Mouse (Mus musculus) left cerebral cortex, adult 18-20 months (tissue): ENCODE measurements around the gene Snx17. TPM values are rescaled to one million over a fixed set of nuclear protein-coding genes. Genes with fewer than 3 reads are reported as not detected.

ENCODE experiments used
- DNase-seq, 2 experiments: peaks; one replicate each; pipeline ENCODE4 v3.0.0; 2021 to 2022; ENCODE audit warnings: low spot score in 2 of 2, mixed read lengths in 1 of 2
- long read RNA-seq, 2 experiments: library from polyadenylated mRNA; stranded (forward); transcript quantifications; one replicate each; pipeline ENCODE4 v2.0.0; 2021
- total RNA-seq, 2 experiments: library from RNA; stranded (reverse); gene quantifications; 2 replicates each; pipeline ENCODE4 v1.2.3; 2021

Gene Snx17
- 10 to 100 TPM; 77.5 to 80.3 TPM for total RNA-seq
- long read RNA-seq, experiment 1, transcript Snx17-201 (15 exons, 2,018 nt), result major isoform, 68 of 83 reads
- long read RNA-seq, experiment 1, partial matches to known transcripts, result 6 of 83 reads
- long read RNA-seq, experiment 1, other reads (novel, unspliced or antisense), result 9 of 83 reads
- long read RNA-seq, experiment 2, transcript Snx17-201 (15 exons, 2,018 nt), result major isoform, 57 of 74 reads
- long read RNA-seq, experiment 2, partial matches to known transcripts, result 9 of 74 reads
- long read RNA-seq, experiment 2, other reads (novel, unspliced or antisense), result 6 of 74 reads

- DNase-seq, result peak; percentile 100
These were observed at the start of gene Snx17, which contains the start of gene Eif2b4 for GRCm38 (mm10) chr5:31192939-31193630. Snx17 (plus strand) TSS chr5:31193227. Eif2b4 (minus strand) TSS chr5:31193430.

- no peak for DNase-seq
These were observed 43.2 kb upstream of the Snx17 start for GRCm38 (mm10) chr5:31149781-31150180.

- no peak for DNase-seq
These were observed 41.3 kb upstream of the Snx17 start for GRCm38 (mm10) chr5:31151746-31152145.

- DNase-seq, result no peak
These were observed 39.4 kb upstream of the Snx17 start for GRCm38 (mm10) chr5:31153516-31154151.

- peak; percentile 79 to 83 for DNase-seq
These were observed 38.9 kb upstream of the Snx17 start, which contains the start of gene Mpv17 for GRCm38 (mm10) chr5:31154152-31154553. Mpv17 (minus strand) TSS chr5:31154251.

DNA sequence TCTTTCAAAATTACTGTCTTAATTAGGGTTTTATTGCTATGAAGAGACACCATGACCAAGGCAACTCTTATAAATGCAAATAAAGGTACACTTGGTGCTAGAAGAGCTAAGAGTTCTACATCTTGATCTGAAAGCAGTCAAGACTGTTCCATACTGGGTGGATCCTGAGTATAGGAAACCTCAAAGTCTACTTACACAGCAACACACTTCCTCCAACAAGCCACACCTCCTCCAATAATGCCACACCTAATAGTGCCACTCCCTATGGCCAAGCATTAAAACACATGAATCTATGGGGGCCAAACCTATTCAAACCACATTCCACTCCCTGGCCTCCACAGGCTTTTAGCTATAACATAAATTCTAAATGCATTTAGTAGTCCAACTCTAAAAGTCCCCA is 30.6 kb upstream of the Snx17 start:
- no peak for DNase-seq

DNA sequence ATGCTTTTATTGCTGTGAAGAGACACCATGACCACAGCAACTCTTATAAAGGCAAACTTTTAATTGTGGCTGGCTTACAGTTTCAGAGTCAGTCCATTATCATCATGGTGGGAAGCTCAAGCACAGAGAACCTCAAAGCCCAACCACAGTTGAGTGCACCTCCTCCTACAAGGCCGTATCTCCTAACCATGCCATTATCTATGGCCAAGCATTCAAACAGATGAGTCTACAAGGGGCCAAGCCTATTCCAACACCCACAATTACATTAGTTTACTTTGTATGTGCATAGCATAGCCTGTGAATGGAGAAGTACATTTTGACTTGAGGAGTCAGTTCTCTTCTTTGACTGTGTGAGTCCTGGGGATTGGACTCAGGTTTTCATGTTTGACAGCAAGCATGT is 28.1 kb upstream of the Snx17 start:
- no peak for DNase-seq

DNA sequence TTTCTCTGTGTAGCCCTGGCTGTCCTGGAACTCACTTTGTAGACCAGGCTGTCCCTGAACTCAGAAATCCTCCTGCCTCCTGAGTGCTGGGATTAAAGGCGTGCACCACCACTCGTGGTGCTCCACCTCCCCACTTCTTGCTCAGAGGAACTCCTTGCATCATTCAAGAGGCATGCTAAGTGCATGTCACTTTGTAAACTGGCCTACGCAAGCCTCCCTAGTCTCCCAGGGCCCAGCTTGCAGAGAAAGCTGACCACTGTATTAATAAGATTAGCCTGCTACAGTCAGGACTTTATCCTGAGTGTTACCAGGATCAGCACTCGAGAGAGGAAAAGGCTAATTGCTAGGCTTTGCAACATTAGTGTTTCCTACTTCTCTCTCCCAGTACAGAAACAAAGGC is 24.4 kb upstream of the Snx17 start:
- DNase-seq, result no peak

GRCm38 (mm10) chr5:31179301-31179765 is 13.7 kb upstream of the Snx17 start:
- peak in 1 of 2 experiments; percentile 21 for DNase-seq

DNA sequence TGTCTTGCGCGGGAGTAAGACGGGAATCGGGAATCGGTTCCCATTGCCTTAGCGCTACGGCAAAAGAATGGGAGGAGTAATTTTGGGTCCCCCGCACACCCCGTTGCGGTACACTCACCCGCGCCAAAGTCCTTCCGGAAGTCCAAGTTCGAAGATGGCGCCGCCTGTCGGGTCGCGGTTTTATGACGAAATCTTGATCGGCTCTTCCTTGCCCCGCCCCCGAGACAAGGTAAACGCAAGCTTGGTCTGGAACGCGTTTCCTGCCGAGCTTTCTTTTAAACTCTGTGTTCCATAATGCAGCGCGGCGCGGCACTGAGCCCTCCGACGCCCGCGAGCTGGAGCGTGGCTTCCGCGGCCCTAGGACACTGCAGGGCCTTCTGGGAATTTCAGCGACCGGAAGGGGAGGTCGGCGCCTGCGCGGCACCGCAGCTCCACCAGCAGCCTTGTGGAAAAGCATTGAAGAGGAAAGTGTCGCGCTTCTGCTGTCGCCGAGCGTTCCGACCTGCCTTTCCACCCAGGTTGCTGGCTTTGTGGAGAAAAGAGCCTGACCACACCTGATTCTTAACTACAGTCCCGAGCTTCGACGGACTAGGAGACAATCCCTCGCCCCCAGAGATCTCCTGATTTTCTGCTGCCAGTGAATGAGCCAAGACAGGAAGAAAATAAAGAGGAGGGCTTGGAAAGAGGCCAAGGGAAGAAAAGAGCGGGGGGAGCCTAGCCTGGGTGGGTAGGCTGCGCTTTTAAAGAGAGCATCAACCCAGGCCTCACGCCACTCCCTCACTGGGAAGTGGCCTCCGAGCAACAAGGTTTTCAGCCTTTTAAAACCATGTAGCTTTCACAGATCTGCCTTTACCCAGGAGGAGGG is 13.0 kb upstream of the Snx17 start, which contains the start of the genes Gm29609 and Gtf3c2:
Gene Gm29609, minus strand, starts transcription at position 146 of the 865 bp plus-strand sequence.
Gene Gtf3c2, minus strand, starts transcription at position 379 of the 865 bp plus-strand sequence.
- DNase-seq, result peak; percentile 96 to 97

DNA sequence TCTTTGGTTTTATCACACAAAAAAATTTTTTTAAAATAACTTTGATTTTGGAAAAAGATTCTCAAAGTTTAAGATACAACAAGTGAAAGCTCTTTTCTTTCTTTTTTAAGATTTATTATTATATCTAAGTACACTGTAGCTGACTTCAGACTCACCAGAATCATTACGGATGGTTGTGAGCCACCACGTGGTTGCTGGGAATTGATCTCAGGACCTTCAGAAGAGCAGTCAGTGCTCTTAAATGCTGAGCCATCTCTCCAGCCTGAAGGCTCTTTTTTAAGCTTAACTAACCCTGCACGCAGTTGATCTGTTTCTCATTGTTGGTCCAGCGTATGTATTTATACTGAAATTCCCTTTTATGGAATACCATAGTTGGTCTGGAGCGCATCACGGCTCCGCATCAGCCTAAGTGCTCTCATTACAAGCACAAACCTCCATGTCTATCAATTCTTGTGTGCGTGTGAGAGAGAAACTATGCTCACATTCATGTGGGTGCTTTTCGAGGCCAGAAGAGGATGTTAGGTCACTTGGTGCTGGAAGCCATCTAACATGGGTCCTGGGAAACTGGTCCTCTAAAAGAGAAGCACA is 11.8 kb upstream of the Snx17 start:
- no peak for DNase-seq

GRCm38 (mm10) chr5:31183678-31184077 is 9.3 kb upstream of the Snx17 start:
- no peak for DNase-seq

GRCm38 (mm10) chr5:31188223-31188840 is 4.7 kb upstream of the Snx17 start:
- no peak for DNase-seq

- no peak for DNase-seq
These were observed 2.8 kb upstream of the Snx17 start for GRCm38 (mm10) chr5:31190201-31190600.

DNA sequence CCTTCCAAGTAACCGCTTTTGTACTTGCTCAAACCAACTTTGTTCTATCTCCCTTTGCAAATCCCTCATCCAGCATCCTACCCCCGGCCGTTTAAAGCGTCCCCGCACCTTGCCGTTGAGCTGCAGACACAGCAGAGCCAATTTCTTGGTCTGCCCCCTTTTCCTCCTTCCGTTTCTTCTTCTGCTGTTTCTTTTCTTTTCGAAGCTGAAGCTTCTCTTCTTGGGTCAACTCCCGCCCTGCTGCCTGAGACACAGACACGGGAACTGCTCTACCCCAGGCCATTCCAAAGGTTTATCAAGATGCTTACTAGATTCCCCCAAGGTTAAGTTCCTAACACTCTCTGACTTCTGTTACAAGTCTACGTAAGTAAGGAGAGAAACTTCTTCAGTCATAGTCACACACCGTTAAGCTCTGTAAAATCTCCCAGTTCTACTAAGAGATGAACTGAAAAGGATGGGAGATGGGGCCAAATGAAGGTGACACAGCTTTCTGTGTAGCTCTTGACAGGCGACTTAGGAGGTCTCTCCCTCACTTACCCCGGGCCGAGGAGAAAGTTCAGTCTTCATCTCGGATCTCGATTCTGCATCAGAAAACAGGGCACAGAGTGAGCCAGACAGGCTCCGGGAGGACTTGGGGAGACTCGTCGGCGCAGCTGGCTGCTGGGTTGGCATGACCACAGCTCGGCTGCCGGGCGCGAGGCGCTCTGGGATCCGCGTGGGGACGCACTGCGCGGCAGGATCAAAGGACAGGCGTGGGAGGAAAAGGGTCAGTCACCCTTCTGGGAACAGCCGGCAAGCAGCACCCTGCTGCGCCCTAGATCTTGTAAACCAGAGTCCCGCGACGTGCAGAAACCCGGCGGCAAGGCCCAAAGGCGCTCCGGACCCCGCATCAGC is 735 bp upstream of the Snx17 start:
- no peak for DNase-seq

DNA sequence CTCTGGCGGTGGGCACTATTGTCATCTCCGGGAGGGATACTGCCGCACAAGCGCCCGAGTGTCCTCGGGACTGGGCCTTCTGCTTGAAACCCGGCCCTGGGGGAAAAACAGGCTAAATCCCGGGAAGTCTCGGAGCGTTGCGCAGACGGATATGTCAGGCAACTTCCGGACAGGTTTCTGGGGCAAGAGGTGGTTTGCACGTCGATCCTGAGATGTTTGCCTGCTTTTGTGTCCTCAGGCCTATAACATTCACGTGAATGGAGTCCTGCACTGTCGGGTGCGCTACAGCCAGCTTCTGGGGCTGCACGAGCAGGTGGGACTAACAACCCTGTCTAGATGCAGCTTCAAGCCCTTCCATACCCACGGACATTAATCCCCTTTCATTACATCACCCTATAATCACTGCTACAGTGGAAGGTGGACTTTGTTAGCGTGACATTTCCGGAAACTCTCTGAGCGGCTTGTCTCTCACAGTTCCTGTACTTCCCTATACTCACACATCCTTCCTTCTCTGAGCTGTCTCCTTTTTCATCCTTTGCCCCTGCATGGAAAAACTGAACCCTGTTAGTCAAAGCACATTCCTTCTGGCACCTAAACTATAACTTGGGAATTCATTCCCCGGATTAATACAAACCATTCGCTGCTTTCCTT is 729 bp downstream of the Snx17 start:
- DNase-seq, result no peak

- no peak for DNase-seq
These were observed 1.8 kb downstream of the Snx17 start for GRCm38 (mm10) chr5:31194486-31195485.
